Mouse (Mus musculus) limb, embryonic 13.5 days (tissue): ENCODE results near the gene Laptm4a. TPM values are rescaled to one million over a fixed set of nuclear protein-coding genes. Genes with fewer than 3 reads are reported as not detected.

ENCODE experiments used
- ATAC-seq: fragments of 200-750 bp; cut with Nextera tagmentation; 2 replicates; pipeline ENCODE4 v1.8.0; 2017; ENCODE audit warnings: low read depth, moderate number of reproducible peaks, moderate TSS enrichment; ENCODE audit not compliant: low FRiP score
- H3K27ac ChIP-seq: fragments of 300-500 bp; sonication (generic); 2 replicates; pipeline ENCODE4 v1.5.1; 2015; ENCODE audit warnings: inconsistent platforms, mild to moderate bottlenecking, moderate library complexity
- H3K27me3 ChIP-seq: fragments of 300-500 bp; sonication (generic); 2 replicates; pipeline ENCODE4 v1.6.1; 2015; ENCODE audit warnings: mild to moderate bottlenecking, inconsistent platforms
- H3K36me3 ChIP-seq: fragments of 300-500 bp; sonication (generic); 2 replicates; pipeline ENCODE4 v1.6.1; 2015; ENCODE audit warnings: inconsistent platforms, mild to moderate bottlenecking, moderate library complexity
- H3K4me1 ChIP-seq: fragments of 300-500 bp; sonication (generic); 2 replicates; pipeline ENCODE4 v1.6.1; 2015; ENCODE audit warnings: inconsistent platforms
- H3K4me2 ChIP-seq: fragments of 300-500 bp; sonication (generic); replicated peaks from 2 replicates; pipeline ENCODE4 v1.6.1; 2015; ENCODE audit warnings: inconsistent platforms, mild to moderate bottlenecking, moderate library complexity
- H3K4me3 ChIP-seq: fragments of 300-500 bp; sonication (generic); 2 replicates; pipeline ENCODE4 v1.5.1; 2015; ENCODE audit warnings: moderate library complexity, mild to moderate bottlenecking, inconsistent platforms
- H3K9ac ChIP-seq: fragments of 300-500 bp; sonication (generic); 2 replicates; pipeline ENCODE4 v1.6.1; 2015; ENCODE audit warnings: mild to moderate bottlenecking, inconsistent platforms
- H3K9me3 ChIP-seq: fragments of 300-500 bp; sonication (generic); 2 replicates; pipeline ENCODE4 v1.6.1; 2016; ENCODE audit warnings: inconsistent platforms
- WGBS: fragments of 180-500 bp; shearing (Covaris S2); methylation state at CpG from one replicate; pipeline ENCODE4 v1.1.7; 2015; 5-methylcytosine and 5-hydroxymethylcytosine counted together
- polyA plus RNA-seq: library from polyadenylated mRNA; unstranded; fragments of >200 nt; fragmentation: Nextera tagmentation; extraction: Ambion mirVana; gene quantifications from 2 replicates; pipeline ENCODE4 v1.2.1, GENCODE M21; 2015

Gene Laptm4a
- 391 and 410 TPM in 2 replicates for polyA plus RNA-seq

GRCm38 (mm10) chr12:8921394-8922368 is at the start of gene Laptm4a:
Laptm4a (plus strand) TSS chr12:8921664.
- Histone ChIP-seq H3K4me2 (peak within 1 kb of the TSS; percentile 89), H3K36me3 (peaks cover 15% of the 10 kb centered on the region), H3K4me1 (peaks cover 33% of the 10 kb centered on the region), H3K27ac (peak within 1 kb of the TSS; percentile 98), H3K9me3 (no peaks in the 10 kb centered on the region), H3K4me3 (peak within 1 kb of the TSS; percentile 80), H3K9ac (peak within 1 kb of the TSS; percentile 93), H3K27me3 (no peaks in the 10 kb centered on the region)
- WGBS: under 1% methylated on average over 73 of the region's 73 CpGs
- peak; percentile 99 for ATAC-seq

GRCm38 (mm10) chr12:8875583-8875982 is 45.9 kb upstream of the Laptm4a start:
- no peak for ATAC-seq
- no peak overlapping the region for H3K27ac ChIP-seq
- 84% methylated on average over 9 of the region's 9 CpGs for WGBS

DNA sequence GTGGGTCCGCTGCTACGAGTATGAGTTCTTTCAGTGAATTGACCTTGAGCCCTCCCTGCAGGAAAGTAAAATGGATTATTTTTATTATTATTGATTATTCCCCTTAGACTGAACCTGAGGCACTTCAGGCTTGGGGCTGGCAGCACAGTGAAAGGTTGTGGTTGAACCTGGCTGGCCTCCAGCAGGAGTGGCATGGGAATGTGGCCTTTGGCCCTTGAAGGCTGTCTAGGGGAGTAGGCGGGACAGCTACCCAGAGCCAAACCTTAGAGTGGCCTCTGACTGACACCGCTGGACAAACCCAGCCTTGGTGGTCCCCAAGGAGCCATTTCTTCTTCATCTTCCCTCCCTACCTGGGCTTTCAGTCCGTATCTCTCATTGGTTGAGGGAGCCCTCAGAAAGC is 44.6 kb upstream of the Laptm4a start:
- peaks cover 19% of the 10 kb centered on the region for H3K4me1 ChIP-seq
- no peak for ATAC-seq
- no peaks in the 10 kb centered on the region for H3K27me3 ChIP-seq
- no peaks in the 10 kb centered on the region for H3K36me3 ChIP-seq
- 75% methylated on average over 5 of the region's 5 CpGs for WGBS
- no peaks in the 10 kb centered on the region for H3K9me3 ChIP-seq
- H3K9ac ChIP-seq: no peak overlapping the region
- no peak overlapping the region for H3K4me3 ChIP-seq
- no peak overlapping the region for H3K4me2 ChIP-seq
- no peak overlapping the region; the same call in 1 of the 2 replicates for H3K27ac ChIP-seq

More at GRCm38 (mm10) chr12:8875583-8875982, 45.9 kb upstream of the Laptm4a start:
- no peak overlapping the region for H3K9ac ChIP-seq
- no peaks in the 10 kb centered on the region for H3K36me3 ChIP-seq
- no peaks in the 10 kb centered on the region for H3K9me3 ChIP-seq
- H3K27me3 ChIP-seq: no peaks in the 10 kb centered on the region
- no peak overlapping the region for H3K4me2 ChIP-seq
- no peak overlapping the region for H3K4me3 ChIP-seq
- H3K4me1 ChIP-seq: peaks cover 19% of the 10 kb centered on the region

- no peak for ATAC-seq
These were observed 44.1 kb upstream of the Laptm4a start for GRCm38 (mm10) chr12:8877413-8877812.

DNA sequence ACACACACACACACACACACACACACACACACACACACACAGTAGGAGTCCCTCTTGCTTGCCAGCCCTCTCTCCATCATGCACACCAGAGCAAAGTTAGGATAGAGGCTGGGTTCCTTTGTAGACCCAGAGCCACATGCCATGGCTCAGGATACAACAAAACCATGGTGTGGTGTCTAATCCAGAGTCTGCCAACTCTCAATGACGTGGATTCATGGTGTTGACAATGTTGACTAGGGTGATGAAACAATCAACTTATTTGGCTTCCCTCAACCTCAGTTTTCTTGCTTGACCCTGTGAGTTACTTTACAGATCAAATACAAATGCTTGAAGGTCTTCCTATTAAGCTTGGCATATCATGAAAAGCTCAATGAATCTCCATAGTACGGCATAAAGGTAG is 42.7 kb upstream of the Laptm4a start:
- WGBS: 91% methylated on average over 2 of the region's 2 CpGs
- ATAC-seq: no peak
- H3K4me3 ChIP-seq: no peak overlapping the region
- H3K9ac ChIP-seq: no peak overlapping the region
- peaks cover 17% of the 10 kb centered on the region for H3K4me1 ChIP-seq
- H3K27me3 ChIP-seq: no peaks in the 10 kb centered on the region
- no peaks in the 10 kb centered on the region for H3K9me3 ChIP-seq
- no peak overlapping the region for H3K4me2 ChIP-seq
- H3K36me3 ChIP-seq: no peaks in the 10 kb centered on the region
- no peak overlapping the region for H3K27ac ChIP-seq

More at GRCm38 (mm10) chr12:8877413-8877812, 44.1 kb upstream of the Laptm4a start:
- Histone ChIP-seq H3K4me3 (no peak overlapping the region), H3K36me3 (no peaks in the 10 kb centered on the region), H3K4me2 (no peak overlapping the region), H3K9ac (no peak overlapping the region), H3K27ac (no peak overlapping the region), H3K9me3 (no peaks in the 10 kb centered on the region), H3K27me3 (no peaks in the 10 kb centered on the region), H3K4me1 (peaks cover 19% of the 10 kb centered on the region)
- 75% methylated on average over 6 of the region's 6 CpGs for WGBS

DNA sequence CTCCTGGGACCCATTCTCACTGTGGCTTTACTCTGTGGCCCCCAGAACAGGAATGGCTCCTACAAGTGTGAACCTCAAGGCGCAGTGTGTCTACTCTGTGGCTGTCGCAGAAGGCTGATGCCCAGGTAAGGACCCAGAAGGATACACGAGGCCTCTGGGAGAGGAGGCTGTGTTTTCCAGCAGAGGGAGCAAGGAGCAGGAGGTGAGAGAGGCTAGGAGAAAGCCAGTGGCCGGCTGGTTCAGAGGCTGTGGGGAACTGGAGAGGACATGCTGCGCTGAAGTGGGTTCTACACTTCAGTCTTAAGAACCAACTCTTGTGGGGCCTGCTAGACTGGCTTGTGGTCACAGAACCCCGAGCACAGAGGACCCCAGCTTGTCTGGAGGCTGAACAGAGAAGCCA is 42.1 kb upstream of the Laptm4a start:
- Histone ChIP-seq H3K9ac (no peak overlapping the region), H3K27ac (no peak overlapping the region), H3K27me3 (no peaks in the 10 kb centered on the region), H3K4me1 (peaks cover 13% of the 10 kb centered on the region), H3K4me2 (no peak overlapping the region), H3K9me3 (no peaks in the 10 kb centered on the region), H3K36me3 (no peaks in the 10 kb centered on the region), H3K4me3 (no peak overlapping the region)
- WGBS: 65% methylated on average over 6 of the region's 6 CpGs
- no peak for ATAC-seq

DNA sequence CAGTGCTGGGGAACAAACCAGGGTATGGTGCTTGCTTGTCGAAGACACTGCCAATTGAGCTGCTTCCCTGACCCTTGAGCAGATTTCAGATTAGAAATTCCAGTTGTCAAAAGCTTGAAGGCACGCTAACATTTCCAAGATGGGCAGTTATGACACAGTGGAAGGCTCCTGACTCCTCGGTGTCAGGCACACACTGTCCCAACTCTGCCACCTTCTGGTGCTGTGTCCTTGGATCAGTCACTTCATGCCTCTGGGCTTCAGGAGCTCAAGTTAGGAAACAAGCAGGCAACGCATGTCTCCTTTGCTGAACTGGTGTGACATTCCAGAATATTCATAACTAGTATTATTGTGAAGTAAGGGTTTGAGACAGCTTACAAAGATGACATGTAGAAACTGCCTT is 39.7 kb upstream of the Laptm4a start:
- no peaks in the 10 kb centered on the region for H3K9me3 ChIP-seq
- H3K27ac ChIP-seq: no peak overlapping the region
- H3K9ac ChIP-seq: no peak overlapping the region
- H3K36me3 ChIP-seq: no peaks in the 10 kb centered on the region
- H3K4me2 ChIP-seq: no peak overlapping the region
- H3K27me3 ChIP-seq: no peaks in the 10 kb centered on the region
- peaks cover 27% of the 10 kb centered on the region for H3K4me1 ChIP-seq
- ATAC-seq: no peak
- H3K4me3 ChIP-seq: no peak overlapping the region
- 54% methylated on average over 4 of the region's 4 CpGs for WGBS

- no peaks in the 10 kb centered on the region for H3K36me3 ChIP-seq
- no peak overlapping the region for H3K4me3 ChIP-seq
- no peaks in the 10 kb centered on the region for H3K27me3 ChIP-seq
- peaks cover 21% of the 10 kb centered on the region for H3K4me1 ChIP-seq
- H3K4me2 ChIP-seq: no peak overlapping the region
- no peak overlapping the region for H3K27ac ChIP-seq
- no peak for ATAC-seq
- WGBS: 77% methylated on average over 8 of the region's 8 CpGs
- H3K9me3 ChIP-seq: no peaks in the 10 kb centered on the region
- no peak overlapping the region for H3K9ac ChIP-seq
These were observed 39.1 kb upstream of the Laptm4a start for GRCm38 (mm10) chr12:8882376-8882775.

DNA sequence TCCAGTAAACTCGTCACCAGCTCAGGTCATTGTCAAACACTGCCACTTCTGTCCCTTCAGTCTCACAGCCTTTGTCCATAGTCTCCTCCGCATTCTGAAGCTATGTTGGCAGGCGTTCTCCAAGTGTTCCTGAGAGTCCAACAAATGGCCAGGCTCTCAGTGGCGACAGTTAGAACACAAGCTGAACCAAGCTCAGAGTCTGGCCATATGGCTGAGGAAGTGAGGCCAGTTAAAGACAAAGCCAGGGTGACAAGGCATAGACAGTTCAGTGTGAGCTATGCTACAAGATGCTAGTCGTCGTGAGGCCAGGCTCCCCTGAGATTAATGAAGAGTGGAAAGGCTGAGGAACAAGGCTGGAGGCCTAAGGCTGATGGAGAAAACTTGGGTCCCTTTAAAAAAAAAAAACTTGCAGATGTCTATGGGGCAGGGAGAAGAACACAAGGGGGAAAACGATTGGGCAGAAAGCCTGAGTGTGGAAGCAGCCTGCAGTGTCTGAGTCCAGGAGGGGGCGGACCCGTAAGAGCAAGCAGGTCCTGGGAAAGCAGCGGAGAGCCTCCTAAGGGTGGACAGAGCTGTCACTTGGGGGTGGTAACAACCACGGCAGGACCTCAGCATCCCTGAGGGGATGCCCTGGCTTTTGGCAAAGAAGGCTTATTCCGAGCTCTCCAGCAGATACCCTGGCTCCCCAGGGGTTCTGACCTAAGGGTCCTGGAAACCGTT is 36.9 kb upstream of the Laptm4a start:
- no peaks in the 10 kb centered on the region for H3K27me3 ChIP-seq
- no peaks in the 10 kb centered on the region for H3K9me3 ChIP-seq
- H3K4me1 ChIP-seq: peaks cover 22% of the 10 kb centered on the region
- 21% methylated on average over 13 of the region's 13 CpGs for WGBS
- H3K36me3 ChIP-seq: no peaks in the 10 kb centered on the region
- peak; percentile 46; the same call in 1 of the 2 replicates for ATAC-seq
- H3K4me2 ChIP-seq: peak overlapping the region; percentile 44
- H3K27ac ChIP-seq: peak overlapping the region; percentile 49; the same call in 1 of the 2 replicates
- no peak overlapping the region for H3K4me3 ChIP-seq
- H3K9ac ChIP-seq: peak overlapping the region; percentile 19; the same call in 1 of the 2 replicates

DNA sequence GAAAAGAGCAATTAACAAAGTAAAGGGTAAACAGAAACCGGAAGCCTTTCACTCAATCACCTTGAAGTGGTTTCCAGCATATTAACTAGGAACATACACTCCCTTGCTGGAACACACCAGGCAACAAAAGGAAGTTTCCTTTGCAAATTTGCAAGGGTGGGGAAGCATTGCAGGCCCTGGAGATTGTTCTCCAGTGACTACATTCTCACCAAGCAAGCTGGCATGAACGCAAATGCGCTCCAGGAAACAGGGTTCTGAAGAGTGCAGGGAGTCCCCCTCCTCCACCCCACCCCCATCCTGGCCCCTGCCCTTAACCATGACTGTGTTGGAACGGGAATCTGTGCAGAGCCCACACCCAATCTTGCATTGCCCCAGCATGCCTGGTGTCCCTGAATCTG is 36.3 kb upstream of the Laptm4a start:
- no peak overlapping the region for H3K4me3 ChIP-seq
- peak overlapping the region; percentile 44 for H3K4me2 ChIP-seq
- H3K27ac ChIP-seq: peak overlapping the region; percentile 49; the same call in 1 of the 2 replicates
- 10% methylated on average over 4 of the region's 4 CpGs for WGBS
- H3K9ac ChIP-seq: peak overlapping the region; percentile 19; the same call in 1 of the 2 replicates
- no peaks in the 10 kb centered on the region for H3K9me3 ChIP-seq
- no peaks in the 10 kb centered on the region for H3K36me3 ChIP-seq
- H3K27me3 ChIP-seq: no peaks in the 10 kb centered on the region
- peak; percentile 9; the same call in 1 of the 2 replicates for ATAC-seq
- peaks cover 22% of the 10 kb centered on the region for H3K4me1 ChIP-seq

DNA sequence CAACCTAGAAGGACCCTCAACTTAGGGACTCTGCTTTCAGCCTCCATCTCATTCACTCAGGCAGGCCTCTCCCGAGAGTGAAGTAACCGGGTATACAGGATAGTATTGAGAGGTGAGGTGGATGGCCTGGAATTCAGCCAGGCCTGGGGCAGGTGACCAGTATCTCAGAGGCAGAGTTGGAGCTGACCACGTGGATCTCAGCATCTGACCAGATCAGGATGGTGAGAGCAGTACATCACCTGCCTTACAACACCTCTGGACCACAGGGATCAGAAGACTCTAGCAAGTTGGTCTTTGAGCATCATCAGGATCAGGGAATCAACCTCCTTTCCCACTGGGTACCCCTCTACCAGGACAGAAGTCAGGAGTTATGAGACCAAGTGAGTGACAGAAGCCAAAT is 35.5 kb upstream of the Laptm4a start:
- no peak overlapping the region for H3K27ac ChIP-seq
- H3K9me3 ChIP-seq: no peaks in the 10 kb centered on the region
- no peak overlapping the region for H3K4me3 ChIP-seq
- peaks cover 22% of the 10 kb centered on the region for H3K4me1 ChIP-seq
- WGBS: 70% methylated on average over 3 of the region's 3 CpGs
- no peak for ATAC-seq
- no peaks in the 10 kb centered on the region for H3K36me3 ChIP-seq
- H3K9ac ChIP-seq: no peak overlapping the region
- H3K27me3 ChIP-seq: no peaks in the 10 kb centered on the region
- H3K4me2 ChIP-seq: no peak overlapping the region

DNA sequence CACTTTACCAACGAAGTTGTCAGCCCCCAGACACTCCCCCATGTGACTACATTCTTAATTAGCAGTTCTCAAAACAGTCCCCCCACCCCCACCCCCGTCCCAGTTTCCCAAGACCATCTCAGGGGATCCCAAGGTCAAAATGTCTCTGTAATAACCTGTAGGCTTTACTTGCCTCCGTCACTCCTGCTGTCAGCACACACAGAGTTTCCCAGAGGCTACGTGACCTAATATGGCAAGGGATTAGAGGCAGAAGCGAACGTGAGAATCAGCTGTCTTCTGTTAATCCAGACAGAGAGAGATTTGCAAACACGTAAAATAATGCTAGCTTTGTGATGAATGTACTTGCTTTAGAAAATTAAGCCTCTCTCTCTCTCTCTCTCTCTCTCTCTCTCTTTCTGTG is 33.0 kb upstream of the Laptm4a start:
- Histone ChIP-seq H3K27me3 (no peaks in the 10 kb centered on the region), H3K9me3 (no peaks in the 10 kb centered on the region), H3K9ac (no peak overlapping the region), H3K4me2 (no peak overlapping the region), H3K4me1 (peaks cover 22% of the 10 kb centered on the region), H3K4me3 (no peak overlapping the region), H3K27ac (no peak overlapping the region), H3K36me3 (no peaks in the 10 kb centered on the region)
- ATAC-seq: no peak
- 31% methylated on average over 7 of the region's 7 CpGs for WGBS
